Mouse (Mus musculus) gastrocnemius, postnatal 25 days (tissue): ENCODE results near the gene Carm1. TPM values are rescaled to one million over a fixed set of nuclear protein-coding genes. Genes with fewer than 3 reads are reported as not detected.
"Not testable (repeated sequence)": the region's sequence is repeated elsewhere in the genome, so short reads cannot be mapped to it uniquely, and the experiment has no call there.

Experiments
- DNase-seq: peaks from one replicate; pipeline ENCODE4 v3.0.0; 2022
- total RNA-seq, 2 experiments: library from RNA; stranded (reverse); gene quantifications; 1 replicate in 1 of 2; 2 replicates in 1 of 2; pipeline ENCODE4 v1.2.3; 2021

The Carm1 gene
- total RNA-seq, 2 experiments from 2014 or later: 58.2 to 60.9 TPM

GRCm38 (mm10) chr9:21537009-21537408 lies 9.7 kb upstream of the Carm1 start:
- no peak for DNase-seq

- no peak for DNase-seq
Measured at GRCm38 (mm10) chr9:21539981-21540753, 6.5 kb upstream of the Carm1 start.

- DNase-seq: not testable (repeated sequence)
Measured at GRCm38 (mm10) chr9:21542001-21542400, 4.7 kb upstream of the Carm1 start.

- no peak for DNase-seq
Measured at GRCm38 (mm10) chr9:21545351-21545915, 1.3 kb upstream of the Carm1 start.

GRCm38 (mm10) chr9:21545916-21546788 lies 542 bp upstream of the Carm1 start:
- peak; percentile 100 for DNase-seq

GRCm38 (mm10) chr9:21547075-21547941 lies 614 bp downstream of the Carm1 start:
- DNase-seq: peak; percentile 73

GRCm38 (mm10) chr9:21551049-21551448 lies 4.4 kb downstream of the Carm1 start:
- peak; percentile 39 for DNase-seq

GRCm38 (mm10) chr9:21553607-21554273 lies 7.0 kb downstream of the Carm1 start:
- DNase-seq: no peak

- DNase-seq: no peak
Measured at GRCm38 (mm10) chr9:21555198-21555742, 8.6 kb downstream of the Carm1 start.

GRCm38 (mm10) chr9:21556996-21557395 lies 10.3 kb downstream of the Carm1 start:
- DNase-seq: no peak

GRCm38 (mm10) chr9:21557556-21557955 lies 10.9 kb downstream of the Carm1 start:
- no peak for DNase-seq

GRCm38 (mm10) chr9:21558366-21558765 lies 11.7 kb downstream of the Carm1 start:
- no peak for DNase-seq

- no peak for DNase-seq
Measured at GRCm38 (mm10) chr9:21559151-21559550, 12.5 kb downstream of the Carm1 start.

GRCm38 (mm10) chr9:21564420-21564819 lies 17.7 kb downstream of the Carm1 start:
- DNase-seq: no peak

- DNase-seq: no peak
Measured at GRCm38 (mm10) chr9:21565004-21565586, 18.4 kb downstream of the Carm1 start.

- DNase-seq: no peak
Measured at GRCm38 (mm10) chr9:21566538-21566937, 19.8 kb downstream of the Carm1 start.

GRCm38 (mm10) chr9:21567051-21567450 lies 20.4 kb downstream of the Carm1 start:
- no peak for DNase-seq

GRCm38 (mm10) chr9:21568657-21569255 lies 22.1 kb downstream of the Carm1 start:
- DNase-seq: peak; percentile 45

- no peak for DNase-seq
Measured at GRCm38 (mm10) chr9:21574012-21574801, 27.5 kb downstream of the Carm1 start.
